Mouse (Mus musculus) liver, embryonic 14.5 days (tissue): ENCODE measurements at regions not wholly inside any gene's neighbourhood (a gene's known extent, or its start where the extent isn't known, plus 50 kb on each side); places are given as distances from the start of the nearest gene placed in this dataset.

Experiments used
- CTCF ChIP-seq: IDR thresholded peaks from 2 replicates; pipeline ENCODE4 v1.5.1; 2016; ENCODE audit warnings: antibody characterized with exemption, low read depth, control low read depth
- EP300 ChIP-seq: IDR thresholded peaks from 2 replicates; pipeline ENCODE4 v1.6.1; 2016; ENCODE audit warnings: antibody characterized with exemption, low read depth

- no peak for TF ChIP-seq CTCF
- no peak for TF ChIP-seq EP300
Observed at GRCm38 (mm10) chr16:72223860-72224259, 84.2 kb upstream of the Robo1 start.
